Mouse (Mus musculus) midbrain, embryonic 11.5 days (tissue): ENCODE results near the gene Apln. TPM values are rescaled to one million over a fixed set of nuclear protein-coding genes. Genes with fewer than 3 reads are reported as not detected.

ENCODE experiments used
- ATAC-seq: fragments of 200-750 bp; cut with Nextera tagmentation; 2 replicates; pipeline ENCODE4 v1.8.0; 2017; ENCODE audit warnings: moderate TSS enrichment, moderate library complexity; ENCODE audit not compliant: low FRiP score
- DNase-seq: peaks from one replicate; pipeline ENCODE4 v3.0.0; 2015; ENCODE audit warnings: low spot score; ENCODE audit errors: missing footprints
- H3K27ac ChIP-seq: fragments of 300-500 bp; sonication (generic); 2 replicates; pipeline ENCODE4 v1.5.1; 2014; ENCODE audit warnings: low read depth, low read length
- H3K27me3 ChIP-seq: fragments of 300-500 bp; sonication (generic); 2 replicates; pipeline ENCODE4 v1.6.1; 2014; ENCODE audit warnings: mild to moderate bottlenecking, low read length, moderate library complexity, mixed read lengths; ENCODE audit not compliant: control insufficient read depth, insufficient read depth
- H3K36me3 ChIP-seq: fragments of 300-500 bp; sonication (generic); 2 replicates; pipeline ENCODE4 v1.6.1; 2014; ENCODE audit warnings: mild to moderate bottlenecking, low read length, moderate library complexity, mixed read lengths; ENCODE audit not compliant: control insufficient read depth, insufficient read depth
- H3K4me1 ChIP-seq: fragments of 300-500 bp; sonication (generic); 2 replicates; pipeline ENCODE4 v1.6.1; 2014; ENCODE audit warnings: low read length; ENCODE audit not compliant: control insufficient read depth, insufficient read depth
- H3K4me2 ChIP-seq: fragments of 300-500 bp; sonication (generic); 2 replicates; pipeline ENCODE4 v1.6.1; 2014; ENCODE audit warnings: mild to moderate bottlenecking, moderate library complexity
- H3K4me3 ChIP-seq: fragments of 300-500 bp; sonication (generic); 2 replicates; pipeline ENCODE4 v1.5.1; 2014; ENCODE audit warnings: low read depth, low read length
- H3K9ac ChIP-seq: fragments of 300-500 bp; sonication (generic); 2 replicates; pipeline ENCODE4 v1.6.1; 2014; ENCODE audit warnings: low read length
- H3K9me3 ChIP-seq: fragments of 300-500 bp; sonication (generic); 2 replicates; pipeline ENCODE4 v1.6.1; 2016; ENCODE audit warnings: low read length; ENCODE audit not compliant: control insufficient read depth
- WGBS: fragments of 180-500 bp; shearing (Covaris S2); extraction: QIAGEN DNeasy Blood & Tissue Kit; methylation state at CpG from one replicate; pipeline ENCODE4 v1.1.7; 2014; 5-methylcytosine and 5-hydroxymethylcytosine counted together
- polyA plus RNA-seq: library from polyadenylated mRNA; unstranded; fragments of >200 nt; fragmentation: Nextera tagmentation; extraction: Ambion mirVana; gene quantifications from 2 replicates; pipeline ENCODE4 v1.2.1, GENCODE M21; 2014

The Apln gene
- polyA plus RNA-seq, 1 experiment from 2014 or later: 2.9 TPM

- Histone ChIP-seq H3K27me3 (no peaks in the 10 kb centered on the region), H3K27ac (no peak overlapping the region), H3K4me1 (no peaks in the 10 kb centered on the region; the same call in 1 of the 2 replicates), H3K9me3 (no peaks in the 10 kb centered on the region), H3K4me2 (no peak overlapping the region), H3K36me3 (no peaks in the 10 kb centered on the region), H3K9ac (no peak overlapping the region), H3K4me3 (no peak overlapping the region)
- 73% methylated on average over 4 of the region's 4 CpGs for WGBS
- DNase-seq (no peak), ATAC-seq (no peak)
These were observed 27.8 kb upstream of the Apln start for GRCm38 (mm10) chrX:48062481-48062880.

- H3K9me3 ChIP-seq: no peaks in the 10 kb centered on the region
- WGBS: 29% methylated on average over 31 of the region's 31 CpGs
- DNase-seq (peak; percentile 92), ATAC-seq (peak; percentile 88)
- peak overlapping the region; percentile 1 for H3K9ac ChIP-seq
- no peaks in the 10 kb centered on the region for H3K4me1 ChIP-seq
- H3K4me2 ChIP-seq: peak overlapping the region; percentile 43
- H3K27me3 ChIP-seq: no peaks in the 10 kb centered on the region
- H3K36me3 ChIP-seq: no peaks in the 10 kb centered on the region
- H3K27ac ChIP-seq: no peak overlapping the region
- peak overlapping the region; percentile 9; the same call in 1 of the 2 replicates for H3K4me3 ChIP-seq
These were observed 19.7 kb upstream of the Apln start for GRCm38 (mm10) chrX:48054186-48055015.

GRCm38 (mm10) chrX:48053743-48054142 is 19.1 kb upstream of the Apln start:
- H3K4me3 ChIP-seq: no peak overlapping the region
- DNase-seq: no peak
- H3K9ac ChIP-seq: no peak overlapping the region
- H3K27me3 ChIP-seq: no peaks in the 10 kb centered on the region
- WGBS: 56% methylated on average over 3 of the region's 3 CpGs
- peak overlapping the region; percentile 43 for H3K4me2 ChIP-seq
- no peak overlapping the region for H3K27ac ChIP-seq
- peak; percentile 59; the same call in 1 of the 2 replicates for ATAC-seq
- no peaks in the 10 kb centered on the region for H3K36me3 ChIP-seq
- H3K9me3 ChIP-seq: no peaks in the 10 kb centered on the region
- no peaks in the 10 kb centered on the region for H3K4me1 ChIP-seq

DNA sequence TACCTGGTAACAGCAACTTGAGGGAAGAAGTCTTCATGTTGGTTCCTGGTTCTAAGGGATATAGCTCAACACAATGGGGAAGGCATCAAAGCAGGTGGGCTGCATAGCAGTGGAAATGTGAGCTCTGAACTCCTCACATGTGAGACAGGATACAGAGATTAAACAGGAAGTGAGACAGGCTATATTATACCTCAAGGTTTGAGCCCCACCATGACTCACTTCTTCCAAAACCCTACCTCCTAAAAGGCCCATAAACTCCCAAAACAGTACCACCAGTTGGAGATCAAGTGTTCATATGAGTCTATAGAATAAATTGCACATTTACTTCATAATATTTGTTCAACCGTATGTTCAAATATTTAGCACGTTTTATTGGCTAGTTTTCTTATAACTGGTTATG is 11.7 kb upstream of the Apln start:
- Histone ChIP-seq H3K9ac (no peak overlapping the region), H3K4me2 (no peak overlapping the region), H3K36me3 (no peaks in the 10 kb centered on the region), H3K27ac (no peak overlapping the region), H3K4me3 (no peak overlapping the region), H3K9me3 (no peaks in the 10 kb centered on the region), H3K4me1 (no peaks in the 10 kb centered on the region), H3K27me3 (no peaks in the 10 kb centered on the region)
- ATAC-seq (no peak), DNase-seq (no peak)
- 87% methylated on average over 2 of the region's 2 CpGs for WGBS

DNA sequence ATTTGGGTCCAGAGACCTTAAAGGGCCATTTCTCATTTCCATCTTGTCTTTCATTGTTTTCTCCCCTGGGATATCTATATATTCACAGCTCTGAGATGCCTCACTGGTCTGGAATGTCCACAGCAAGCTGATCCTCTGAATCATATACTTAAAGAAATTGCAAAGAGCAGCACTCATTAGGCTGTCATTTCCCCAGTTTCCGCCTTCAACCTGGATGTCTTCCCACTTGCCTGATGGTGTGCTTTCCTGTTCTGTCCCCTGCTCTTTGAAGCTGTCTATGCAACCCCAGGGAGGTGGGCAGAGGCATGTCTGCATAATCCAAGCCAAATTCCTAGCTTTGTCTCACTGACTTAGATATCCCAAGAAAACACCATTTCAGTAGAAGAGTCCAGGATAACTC is 9.6 kb upstream of the Apln start:
- H3K27ac ChIP-seq: no peak overlapping the region
- ATAC-seq: no peak

GRCm38 (mm10) chrX:48042748-48043147 is 8.1 kb upstream of the Apln start:
- WGBS: 77% methylated on average over 4 of the region's 4 CpGs
- H3K9ac ChIP-seq: no peak overlapping the region
- no peaks in the 10 kb centered on the region for H3K4me1 ChIP-seq
- no peak overlapping the region for H3K4me2 ChIP-seq
- H3K36me3 ChIP-seq: no peaks in the 10 kb centered on the region
- H3K27me3 ChIP-seq: no peaks in the 10 kb centered on the region; the same call in 1 of the 2 replicates
- H3K4me3 ChIP-seq: no peak overlapping the region
- ATAC-seq (no peak), DNase-seq (no peak)
- H3K27ac ChIP-seq: no peak overlapping the region
- no peaks in the 10 kb centered on the region for H3K9me3 ChIP-seq

More for the DNA sequence above, 9.6 kb upstream of the Apln start:
- Histone ChIP-seq H3K9ac (no peak overlapping the region), H3K9me3 (no peaks in the 10 kb centered on the region), H3K4me1 (no peaks in the 10 kb centered on the region), H3K4me3 (no peak overlapping the region), H3K4me2 (no peak overlapping the region), H3K36me3 (no peaks in the 10 kb centered on the region), H3K27me3 (no peaks in the 10 kb centered on the region)
- no peak for DNase-seq
- WGBS: 79% methylated on average over 1 of the region's 1 CpGs

DNA sequence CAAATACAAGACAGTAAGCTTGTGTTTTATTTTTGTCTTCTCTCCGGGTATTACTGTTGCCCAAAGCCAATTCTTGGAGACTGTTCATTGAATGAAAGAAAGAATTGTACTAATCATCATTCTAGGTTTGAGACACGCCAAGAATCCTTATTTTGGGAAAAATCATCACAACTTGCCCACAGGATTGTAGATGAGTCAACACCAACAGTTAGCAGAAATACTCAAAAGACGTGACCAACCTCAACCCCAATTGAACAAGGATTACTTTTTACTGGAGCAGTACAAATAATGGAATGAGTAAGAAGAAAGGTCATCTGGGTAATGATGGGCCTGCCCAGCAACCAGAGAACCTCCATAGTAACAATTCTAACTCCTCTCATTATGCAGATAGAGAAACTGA is 5.7 kb upstream of the Apln start:
- Histone ChIP-seq H3K27ac (no peak overlapping the region), H3K9ac (no peak overlapping the region), H3K4me3 (no peak overlapping the region), H3K4me1 (no peaks in the 10 kb centered on the region), H3K4me2 (no peak overlapping the region), H3K9me3 (no peaks in the 10 kb centered on the region), H3K27me3 (peaks cover 4% of the 10 kb centered on the region), H3K36me3 (no peaks in the 10 kb centered on the region)
- ATAC-seq: no peak
- 79% methylated on average over 3 of the region's 3 CpGs for WGBS
- no peak for DNase-seq

- no peak overlapping the region for H3K27ac ChIP-seq
- H3K36me3 ChIP-seq: no peaks in the 10 kb centered on the region
- no peaks in the 10 kb centered on the region for H3K4me1 ChIP-seq
- H3K9me3 ChIP-seq: no peaks in the 10 kb centered on the region
- peak overlapping the region; percentile 41 for H3K4me3 ChIP-seq
- 23% methylated on average over 11 of the region's 11 CpGs for WGBS
- DNase-seq (peak; percentile 86), ATAC-seq (peak; percentile 29; the same call in 1 of the 2 replicates)
- H3K9ac ChIP-seq: peak overlapping the region; percentile 63
- H3K27me3 ChIP-seq: peaks cover 14% of the 10 kb centered on the region
- H3K4me2 ChIP-seq: peak overlapping the region; percentile 61
These were observed 898 bp downstream of the Apln start for GRCm38 (mm10) chrX:48033766-48034143.

- no peaks in the 10 kb centered on the region for H3K4me1 ChIP-seq
- H3K4me3 ChIP-seq: no peak overlapping the region
- no peak overlapping the region for H3K27ac ChIP-seq
- no peaks in the 10 kb centered on the region for H3K9me3 ChIP-seq
- no peak overlapping the region for H3K4me2 ChIP-seq
- H3K27me3 ChIP-seq: peaks cover 14% of the 10 kb centered on the region
- no peak overlapping the region for H3K9ac ChIP-seq
- H3K36me3 ChIP-seq: no peaks in the 10 kb centered on the region
- no peak for ATAC-seq
- 75% methylated on average over 3 of the region's 3 CpGs for WGBS
- no peak for DNase-seq
These were observed 1.6 kb downstream of the Apln start for GRCm38 (mm10) chrX:48033024-48033423.
